Mouse (Mus musculus) C2C12 (cell line): Measurements from ENCODE around the gene Slc16a10. TPM values are rescaled to one million over a fixed set of nuclear protein-coding genes. Genes with fewer than 3 reads are reported as not detected.
A peak's percentile ranks its signal among the peaks of the same experiment; 100 is the strongest.

Experiments used
- H3K27me3 ChIP-seq: one replicate; pipeline ENCODE4 v1.6.1; 2011; ENCODE audit not compliant: control insufficient read depth, insufficient read depth, insufficient read length
- H3K36me3 ChIP-seq: one replicate; pipeline ENCODE4 v1.6.1; 2011; ENCODE audit not compliant: control insufficient read depth, insufficient read depth
- H3K4me3 ChIP-seq: one replicate; pipeline ENCODE4 v1.5.1; 2011; ENCODE audit warnings: mild to moderate bottlenecking, control low read depth; ENCODE audit not compliant: poor library complexity, insufficient read depth, severe bottlenecking
- H3K79me2 ChIP-seq: one replicate; pipeline ENCODE4 v1.6.1; 2011; ENCODE audit not compliant: control insufficient read depth, insufficient read depth
- H3K79me3 ChIP-seq: one replicate; pipeline ENCODE4 v1.6.1; 2011; ENCODE audit warnings: low read depth, control low read depth
- H3ac ChIP-seq: one replicate; pipeline ENCODE3; 2011; ENCODE audit warnings: low read depth; ENCODE audit not compliant: control insufficient read depth, insufficient read length
- CEBPB ChIP-seq: IDR thresholded peaks from one replicate; pipeline ENCODE4 v1.6.1; 2011; ENCODE audit warnings: low read depth, mild to moderate bottlenecking, control low read depth, moderate library complexity
- CTCF ChIP-seq: IDR thresholded peaks from one replicate; pipeline ENCODE4 v1.5.1; 2011; ENCODE audit not compliant: control insufficient read depth, insufficient read depth, insufficient read length
- FOSL1 ChIP-seq: IDR thresholded peaks from one replicate; pipeline ENCODE4 v1.8.0; 2011; ENCODE audit warnings: mild to moderate bottlenecking, low read length; ENCODE audit not compliant: poor library complexity, insufficient read depth, severe bottlenecking
- MAX ChIP-seq: IDR thresholded peaks from one replicate; pipeline ENCODE4 v1.6.1; 2011; ENCODE audit warnings: mild to moderate bottlenecking, control low read depth
- MYOD1 ChIP-seq: IDR thresholded peaks from one replicate; pipeline ENCODE4 v1.6.1; 2011; ENCODE audit warnings: low read depth; ENCODE audit not compliant: control insufficient read depth, insufficient read length
- MYOG ChIP-seq: IDR thresholded peaks from one replicate; pipeline ENCODE4 v1.6.1; 2011; ENCODE audit not compliant: control insufficient read depth, insufficient read length; ENCODE audit errors: extremely low read depth
- USF1 ChIP-seq: IDR thresholded peaks from one replicate; pipeline ENCODE4 v1.6.1; 2011; ENCODE audit warnings: low read depth, mild to moderate bottlenecking, control low read depth, moderate library complexity
- polyA plus RNA-seq: library from polyadenylated mRNA; unstranded; fragments of >200 nt; fragmentation: generic; extraction: Trizol; gene quantifications from one replicate; pipeline ENCODE4 v1.2.1, GENCODE M21; 2012; ENCODE audit warnings: missing spikeins

Slc16a10 gene
- polyA plus RNA-seq, 1 experiment, result 1.5 TPM

DNA sequence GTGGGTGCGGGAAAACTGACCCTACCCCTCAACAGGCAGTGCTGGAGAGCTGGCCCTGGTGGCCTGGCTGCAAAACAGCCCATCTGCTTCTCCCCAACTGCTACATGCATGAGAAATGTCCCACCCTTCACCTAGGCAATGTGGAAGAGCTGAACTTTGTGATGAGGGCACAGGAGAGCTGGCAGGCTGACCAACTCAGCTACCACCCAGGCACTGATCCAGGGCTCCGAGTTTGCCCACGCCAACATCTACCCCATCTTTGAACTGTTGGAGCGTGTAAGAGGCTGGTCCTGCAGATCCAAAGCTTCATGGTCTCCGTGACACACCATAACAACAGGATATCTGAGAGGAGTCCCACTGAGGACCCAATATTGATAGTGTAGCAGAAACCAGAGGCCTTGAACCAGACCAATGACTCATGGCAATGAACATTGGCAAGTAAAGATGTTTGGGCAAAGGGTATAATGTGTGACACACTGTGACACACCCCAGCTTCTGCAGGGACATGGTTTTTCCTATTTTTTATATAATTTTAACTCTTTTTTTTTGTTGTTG, 19.7 kb upstream of the Slc16a10 start:
- Histone ChIP-seq H3K36me3 (no peaks in the 10 kb centered on the region), H3K27me3 (no peaks in the 10 kb centered on the region), H3ac (no peak overlapping the region), H3K79me2 (no peaks in the 10 kb centered on the region), H3K79me3 (no peaks in the 10 kb centered on the region), H3K4me3 (no peak overlapping the region)
- TF ChIP-seq MAX (no peak), CTCF (no peak), FOSL1 (no peak), CEBPB (no peak), MYOD1 (no peak), MYOG (no peak), USF1 (no peak)

- no peaks in the 10 kb centered on the region for H3K27me3 ChIP-seq
- H3K79me2 ChIP-seq, result no peaks in the 10 kb centered on the region
- H3ac ChIP-seq, result no peak overlapping the region
- TF ChIP-seq CTCF, result no peak
- TF ChIP-seq MAX, result no peak
- TF ChIP-seq USF1, result no peak
- no peak for TF ChIP-seq MYOD1
- TF ChIP-seq MYOG, result no peak
- TF ChIP-seq CEBPB, result no peak
- no peak for TF ChIP-seq FOSL1
- no peaks in the 10 kb centered on the region for H3K79me3 ChIP-seq
- no peaks in the 10 kb centered on the region for H3K36me3 ChIP-seq
- H3K4me3 ChIP-seq, result no peak overlapping the region
These were observed 19.2 kb upstream of the Slc16a10 start for GRCm38 (mm10) chr10:40161236-40161635.

DNA sequence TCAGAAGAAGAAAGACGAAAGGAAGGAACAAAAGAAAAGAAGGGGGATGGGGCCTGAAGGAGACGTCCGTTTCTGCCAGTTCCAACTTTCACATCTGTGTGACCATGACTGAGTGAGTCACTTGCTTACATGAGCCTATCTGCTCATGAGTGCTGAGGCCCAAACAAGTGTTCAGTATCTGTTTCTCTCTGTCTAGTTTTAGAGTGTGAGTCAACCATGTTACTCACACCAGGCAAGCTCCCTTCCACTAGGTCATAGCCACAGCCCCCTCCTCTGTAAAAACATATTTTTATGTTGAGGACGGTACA, 10.4 kb upstream of the Slc16a10 start:
- Histone ChIP-seq H3K79me2 (no peaks in the 10 kb centered on the region), H3ac (no peak overlapping the region), H3K79me3 (no peaks in the 10 kb centered on the region), H3K36me3 (no peaks in the 10 kb centered on the region), H3K4me3 (no peak overlapping the region), H3K27me3 (no peaks in the 10 kb centered on the region)
- peak; percentile 27 for TF ChIP-seq MAX
- no peak for TF ChIP-seq USF1
- TF ChIP-seq CTCF, result no peak
- TF ChIP-seq MYOD1, result peak; percentile 72
- TF ChIP-seq CEBPB, result no peak
- TF ChIP-seq MYOG, result no peak
- peak; percentile 36 for TF ChIP-seq FOSL1

GRCm38 (mm10) chr10:40151852-40152549, 9.9 kb upstream of the Slc16a10 start:
- no peaks in the 10 kb centered on the region for H3K79me3 ChIP-seq
- no peaks in the 10 kb centered on the region for H3K36me3 ChIP-seq
- H3ac ChIP-seq, result peak overlapping the region; percentile 23
- TF ChIP-seq CTCF, result no peak
- no peak for TF ChIP-seq USF1
- no peak for TF ChIP-seq FOSL1
- TF ChIP-seq MAX, result no peak
- no peak for TF ChIP-seq MYOD1
- TF ChIP-seq MYOG, result no peak
- no peak for TF ChIP-seq CEBPB
- no peaks in the 10 kb centered on the region for H3K27me3 ChIP-seq
- no peaks in the 10 kb centered on the region for H3K79me2 ChIP-seq
- no peak overlapping the region for H3K4me3 ChIP-seq

DNA sequence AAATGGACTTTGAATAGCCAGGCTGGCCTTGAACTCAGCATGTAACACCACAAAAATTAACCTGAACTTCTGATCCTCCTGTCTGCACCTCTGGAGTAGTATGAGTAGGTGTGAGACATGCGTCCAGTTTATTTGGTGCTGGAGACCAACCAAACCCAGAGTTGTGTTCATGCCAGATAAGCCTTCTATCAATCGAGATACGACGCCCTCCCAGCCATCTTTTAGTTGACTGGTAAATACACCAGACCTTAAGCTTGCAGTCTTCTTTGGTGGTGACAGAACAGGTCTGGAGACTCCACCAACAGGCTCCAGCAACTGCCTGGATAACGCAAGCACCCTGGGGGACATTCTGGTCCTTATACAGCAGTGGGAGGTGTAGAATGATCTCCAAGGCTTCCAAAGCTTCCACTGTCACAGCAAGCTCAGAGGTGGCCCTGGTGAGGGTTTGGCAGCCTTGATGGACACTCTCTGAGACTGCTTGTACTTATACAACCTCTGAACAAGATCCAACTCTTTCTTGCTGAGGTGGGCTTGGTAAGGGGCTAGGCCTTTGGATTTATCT, 7.6 kb upstream of the Slc16a10 start:
- Histone ChIP-seq H3K36me3 (no peaks in the 10 kb centered on the region), H3K27me3 (no peaks in the 10 kb centered on the region), H3K4me3 (no peak overlapping the region), H3K79me2 (no peaks in the 10 kb centered on the region), H3ac (no peak overlapping the region), H3K79me3 (no peaks in the 10 kb centered on the region)
- no peak for TF ChIP-seq CTCF
- TF ChIP-seq CEBPB, result no peak
- no peak for TF ChIP-seq MYOD1
- no peak for TF ChIP-seq MAX
- no peak for TF ChIP-seq MYOG
- no peak for TF ChIP-seq USF1
- TF ChIP-seq FOSL1, result no peak
